Mouse (Mus musculus): ENCODE measurements around the gene Ctsd.
"Not testable (repeated sequence)": the region's sequence is repeated elsewhere in the genome, so short reads cannot be mapped to it uniquely, and the experiment has no call there.

The Ctsd gene

GRCm38 (mm10) chr7:142335151-142335550, 52.7 kb downstream of the Ctsd start:
- DNase-seq (ENCODE audit: low spot score in 2 of 2) = no peak

- DNase-seq (ENCODE audit: low spot score in 2 of 2) = peak; percentile 87 to 90
These were observed 53.6 kb downstream of the Ctsd start for GRCm38 (mm10) chr7:142334246-142334645.

GRCm38 (mm10) chr7:142332741-142333140, 55.1 kb downstream of the Ctsd start:
- not testable (repeated sequence) for DNase-seq (ENCODE audit: low spot score in 2 of 2)

GRCm38 (mm10) chr7:142331281-142331680, 56.6 kb downstream of the Ctsd start:
- DNase-seq (ENCODE audit: low spot score in 2 of 2) = no peak

GRCm38 (mm10) chr7:142330271-142330724, 57.5 kb downstream of the Ctsd start:
- no peak for DNase-seq (ENCODE audit: low spot score in 2 of 2)

- DNase-seq (ENCODE audit: low spot score in 2 of 2) = no peak
These were observed 59.3 kb downstream of the Ctsd start for GRCm38 (mm10) chr7:142328507-142328906.

- DNase-seq (ENCODE audit: low spot score in 2 of 2) = no peak
These were observed 61.0 kb downstream of the Ctsd start for GRCm38 (mm10) chr7:142326714-142327445.
